Mouse (Mus musculus) adrenal gland, postnatal 36 days (tissue): ENCODE data around the gene Mturn. TPM values are rescaled to one million over a fixed set of nuclear protein-coding genes. Genes with fewer than 3 reads are reported as not detected.

Source experiments
- DNase-seq, 2 experiments: peaks; one replicate each; pipeline ENCODE4 v3.0.0; 2021; ENCODE audit warnings: mixed read lengths in 1 of 2
- long read RNA-seq, 2 experiments: library from polyadenylated mRNA; stranded (forward); transcript quantifications; one replicate each; pipeline ENCODE4 v2.0.0; 2021; ENCODE audit warnings: borderline sequencing depth in 2 of 2
- total RNA-seq, 2 experiments: library from RNA; stranded (reverse); gene quantifications; 2 replicates each; pipeline ENCODE4 v1.2.3; 2021

Mturn gene
- 10 to 100 TPM; 12.3 to 19.2 TPM for total RNA-seq
- long read RNA-seq, experiment 1, full-length matches to known transcripts = 8 of 9 reads
- long read RNA-seq, experiment 1, partial matches to known transcripts = 0 of 9 reads
- long read RNA-seq, experiment 1, other reads (novel, unspliced or antisense) = 1 of 9 reads
- long read RNA-seq, experiment 2, full-length matches to known transcripts = 5 of 5 reads
- long read RNA-seq, experiment 2, partial matches to known transcripts = 0 of 5 reads
- long read RNA-seq, experiment 2, other reads (novel, unspliced or antisense) = 0 of 5 reads

- DNase-seq = peak; percentile 99 to 100
Measured at GRCm38 (mm10) chr6:54680891-54681745, at the start of gene Mturn. Gene Mturn, plus strand, starts transcription at chr6:54681624.

- no peak for DNase-seq
Measured at GRCm38 (mm10) chr6:54639877-54640276, 41.5 kb upstream of the Mturn start.

- no peak for DNase-seq
Measured at GRCm38 (mm10) chr6:54641953-54642352, 39.5 kb upstream of the Mturn start.

GRCm38 (mm10) chr6:54643181-54643580 is 38.2 kb upstream of the Mturn start:
- no peak for DNase-seq

- peak in 1 of 2 experiments; percentile 17 for DNase-seq
Measured at GRCm38 (mm10) chr6:54655471-54656095, 25.8 kb upstream of the Mturn start.

- no peak for DNase-seq
Measured at GRCm38 (mm10) chr6:54657861-54658260, 23.6 kb upstream of the Mturn start.

- DNase-seq = no peak
Measured at GRCm38 (mm10) chr6:54669868-54670267, 11.6 kb upstream of the Mturn start.

GRCm38 (mm10) chr6:54672901-54673300 is 8.5 kb upstream of the Mturn start:
- no peak for DNase-seq

GRCm38 (mm10) chr6:54679686-54680085 is 1.7 kb upstream of the Mturn start:
- no peak for DNase-seq

GRCm38 (mm10) chr6:54681746-54682428 is 463 bp downstream of the Mturn start:
- DNase-seq = no peak

- no peak for DNase-seq
Measured at GRCm38 (mm10) chr6:54684085-54684484, 2.7 kb downstream of the Mturn start.

GRCm38 (mm10) chr6:54685103-54685502 is 3.7 kb downstream of the Mturn start:
- DNase-seq = no peak

- peak; percentile 57 to 70 for DNase-seq
Measured at GRCm38 (mm10) chr6:54685716-54686395, 4.4 kb downstream of the Mturn start.

- no peak for DNase-seq
Measured at GRCm38 (mm10) chr6:54686946-54687737, 5.7 kb downstream of the Mturn start.

GRCm38 (mm10) chr6:54688467-54689323 is 7.3 kb downstream of the Mturn start:
- no peak for DNase-seq

GRCm38 (mm10) chr6:54689686-54690085 is 8.3 kb downstream of the Mturn start:
- DNase-seq = peak in 1 of 2 experiments; percentile 16

- DNase-seq = no peak
Measured at GRCm38 (mm10) chr6:54690838-54691237, 9.4 kb downstream of the Mturn start.

GRCm38 (mm10) chr6:54691368-54692116 is 10.1 kb downstream of the Mturn start:
- no peak for DNase-seq

GRCm38 (mm10) chr6:54692201-54692600 is 10.8 kb downstream of the Mturn start:
- DNase-seq = no peak
